Mouse (Mus musculus): ENCODE data around the gene Krtap1-5.
"Not testable (repeated sequence)": the region's sequence is repeated elsewhere in the genome, so short reads cannot be mapped to it uniquely, and the experiment has no call there.

GRCm38 (mm10) chr11:99610089-99610488 lies 29.3 kb upstream of the Krtap1-5 start, which contains the start of gene Gm11937:
- TF ChIP-seq POLR2A (IDR thresholded peaks at IDR 0.05; ENCODE audit: borderline replicate concordance, low read depth, low read length); CTCF (IDR thresholded peaks at IDR 0.05; ENCODE audit: low read depth, low read length): not testable (repeated sequence)

Data from bone marrow macrophage, adult 2 months (primary cell).